Mouse (Mus musculus) CD8-positive naive resting alpha-beta T cell, adult 2 months (primary cell): ENCODE measurements around the gene Mgat5.
A peak's percentile ranks its signal among the peaks of the same experiment; 100 is the strongest.

Experiments used
- DNase-seq, 2 experiments: peaks; one replicate each; pipeline ENCODE4 v3.0.0; 2022; ENCODE audit warnings: low read depth in 2 of 2, low spot score in 2 of 2

Gene Mgat5

GRCm38 (mm10) chr1:127487161-127487560, 282.3 kb downstream of the Mgat5 start:
- DNase-seq: peak; percentile 20 to 39

GRCm38 (mm10) chr1:127496737-127497543, 292.1 kb downstream of the Mgat5 start:
- DNase-seq: peak in 1 of 2 experiments; percentile 24

DNA sequence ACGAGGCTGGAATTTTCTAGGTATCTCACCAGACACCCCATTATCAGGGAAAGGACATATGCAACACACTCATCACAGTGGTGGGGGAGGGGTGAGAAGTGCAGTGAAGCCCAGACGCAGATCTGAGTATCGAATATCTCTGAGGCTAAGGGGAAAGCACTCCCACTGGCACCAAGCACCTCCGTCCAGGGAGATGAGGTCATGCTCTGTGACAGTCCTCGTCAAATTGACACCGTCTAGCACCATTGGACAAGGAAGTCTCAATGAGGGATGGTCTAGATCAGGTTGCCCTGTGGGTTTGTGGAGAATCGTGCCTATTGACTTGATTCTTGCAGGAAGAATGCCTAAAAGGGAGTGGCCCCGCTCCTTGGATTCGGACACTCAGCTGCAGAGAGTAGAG, 293.9 kb downstream of the Mgat5 start:
- DNase-seq: no peak

GRCm38 (mm10) chr1:127500219-127500618, 295.4 kb downstream of the Mgat5 start:
- peak; percentile 63 to 73 for DNase-seq

DNA sequence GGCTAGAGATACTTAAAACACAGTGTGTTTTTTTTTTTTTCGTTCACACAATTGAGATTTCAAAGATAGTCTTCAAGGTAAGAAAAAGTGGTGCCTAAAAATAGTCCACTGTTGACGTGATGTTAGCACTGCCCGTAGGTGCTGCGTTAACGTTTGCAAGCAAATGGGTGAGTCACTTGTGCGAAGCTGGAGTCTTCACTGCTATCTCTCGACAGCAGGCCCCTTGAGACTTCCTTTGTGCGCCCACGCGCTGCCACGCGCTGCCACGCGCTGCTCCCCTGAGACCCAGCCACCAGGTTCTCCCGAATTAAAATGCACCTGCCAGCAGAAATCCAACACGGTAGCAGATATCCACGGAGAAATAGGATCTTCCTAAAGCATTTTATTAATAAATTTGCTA, 295.9 kb downstream of the Mgat5 start:
- DNase-seq: no peak

DNA sequence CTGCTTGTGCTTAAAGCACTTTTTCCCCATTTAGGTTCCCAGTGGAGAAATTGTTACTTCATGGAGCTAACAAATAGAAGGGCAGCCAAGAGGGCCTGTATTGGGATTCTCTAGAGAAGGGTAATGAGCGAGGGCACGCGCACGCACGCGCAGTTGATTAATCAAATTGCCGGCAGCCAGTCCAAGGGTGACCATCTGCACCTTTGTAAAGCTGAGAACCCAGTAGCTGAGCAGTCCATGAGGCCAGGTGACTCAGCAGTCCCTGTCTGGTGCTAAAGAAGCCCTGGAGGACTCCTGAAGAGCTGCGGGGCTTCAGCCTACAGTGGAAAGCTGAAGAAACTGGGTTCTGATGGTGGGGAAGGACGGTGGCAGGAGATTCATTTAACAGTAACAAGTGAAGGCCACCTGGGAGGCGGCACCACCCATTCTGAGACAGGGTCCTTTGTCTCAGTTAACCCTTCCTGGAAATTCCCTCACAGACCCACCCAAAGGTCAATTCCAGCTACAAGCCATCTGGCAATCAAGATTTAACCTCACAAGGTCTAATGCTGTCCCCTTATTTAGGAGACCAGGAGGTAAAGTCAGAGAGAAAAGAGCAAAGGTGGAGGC, 302.3 kb downstream of the Mgat5 start:
- no peak for DNase-seq

- no peak for DNase-seq
Observed at GRCm38 (mm10) chr1:127508067-127508739, 303.4 kb downstream of the Mgat5 start.

GRCm38 (mm10) chr1:127508921-127509320, 304.1 kb downstream of the Mgat5 start:
- no peak for DNase-seq

DNA sequence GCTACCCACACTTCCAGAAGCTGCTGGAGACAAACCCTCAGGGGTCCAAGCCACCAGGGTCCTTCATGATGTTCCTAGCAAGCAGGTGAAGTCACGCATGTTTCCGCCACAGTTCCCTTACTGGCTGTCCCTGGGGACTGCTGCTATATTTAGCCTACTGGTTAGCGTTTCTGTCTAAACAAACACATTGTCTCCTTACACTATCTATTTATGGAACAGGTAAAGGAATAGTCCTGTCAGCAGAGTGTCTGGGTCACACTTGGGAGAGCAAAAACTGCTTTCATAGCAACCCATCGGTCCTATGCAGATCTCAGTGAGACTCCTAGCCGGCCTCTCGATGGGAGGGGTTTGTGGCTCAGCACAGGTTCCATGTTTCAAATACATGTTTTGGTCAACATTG, 306.5 kb downstream of the Mgat5 start:
- no peak for DNase-seq

- DNase-seq: no peak
Observed at GRCm38 (mm10) chr1:127512709-127513108, 307.9 kb downstream of the Mgat5 start.

GRCm38 (mm10) chr1:127513140-127513539, 308.3 kb downstream of the Mgat5 start:
- DNase-seq: no peak

DNA sequence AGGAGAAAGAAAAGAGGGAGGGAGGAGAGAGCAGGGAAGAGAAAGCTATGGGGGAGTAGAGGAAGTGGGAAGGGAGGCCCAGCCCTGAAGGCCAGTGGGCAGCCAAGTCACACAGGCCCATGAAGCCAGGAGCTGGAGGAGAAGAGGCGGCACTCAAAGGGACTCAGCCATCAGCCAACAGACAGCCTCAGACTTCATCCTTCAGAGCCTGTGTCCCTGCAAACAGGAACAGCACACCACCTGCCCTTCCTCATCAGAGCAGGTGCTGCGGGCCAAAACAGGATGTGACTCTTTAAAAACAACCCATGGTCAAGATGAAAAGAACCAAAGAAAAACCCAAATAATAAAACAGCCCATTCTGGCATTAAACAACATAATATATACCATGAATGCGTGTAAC, 308.8 kb downstream of the Mgat5 start:
- no peak for DNase-seq

DNA sequence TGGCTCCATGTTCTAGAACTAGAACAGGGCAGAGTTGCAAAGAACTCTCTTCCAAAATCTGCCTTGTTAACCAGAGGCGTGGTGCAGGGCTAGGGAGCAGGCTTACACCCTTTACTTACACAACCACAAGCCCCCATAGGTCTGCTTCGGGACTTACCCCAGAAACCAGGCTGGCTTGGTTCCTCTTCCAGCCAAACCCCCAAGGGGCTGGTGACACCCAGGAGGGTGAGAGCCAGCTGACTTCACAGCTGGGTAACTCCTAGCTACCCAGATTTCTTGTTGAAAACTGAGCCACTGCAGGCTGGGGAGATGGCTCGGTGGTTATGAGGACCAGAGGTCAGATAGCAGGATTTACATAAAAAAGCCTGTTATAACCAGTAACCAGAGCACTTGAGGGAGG, 309.7 kb downstream of the Mgat5 start:
- no peak for DNase-seq

GRCm38 (mm10) chr1:127514888-127515287, 310.1 kb downstream of the Mgat5 start:
- DNase-seq: no peak

DNA sequence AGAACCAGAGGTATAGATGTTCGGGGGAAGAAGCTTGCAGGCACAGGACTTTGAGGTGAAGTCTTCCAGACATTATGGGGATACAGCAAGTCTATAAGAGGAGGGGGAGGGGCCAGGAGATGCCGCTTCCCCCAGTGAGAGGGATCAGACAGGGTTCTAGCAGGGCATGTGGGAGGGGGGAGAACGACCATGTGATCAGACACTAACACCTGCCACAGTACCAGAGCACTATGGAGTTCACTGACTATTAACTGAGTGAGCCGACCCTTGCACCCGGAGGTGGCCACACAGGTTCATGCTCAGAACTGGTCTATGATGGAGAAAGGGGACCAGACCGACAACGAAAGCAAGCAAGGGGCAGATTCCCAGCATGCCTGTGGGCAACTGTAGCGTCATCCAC, 318.5 kb downstream of the Mgat5 start:
- DNase-seq: no peak

DNA sequence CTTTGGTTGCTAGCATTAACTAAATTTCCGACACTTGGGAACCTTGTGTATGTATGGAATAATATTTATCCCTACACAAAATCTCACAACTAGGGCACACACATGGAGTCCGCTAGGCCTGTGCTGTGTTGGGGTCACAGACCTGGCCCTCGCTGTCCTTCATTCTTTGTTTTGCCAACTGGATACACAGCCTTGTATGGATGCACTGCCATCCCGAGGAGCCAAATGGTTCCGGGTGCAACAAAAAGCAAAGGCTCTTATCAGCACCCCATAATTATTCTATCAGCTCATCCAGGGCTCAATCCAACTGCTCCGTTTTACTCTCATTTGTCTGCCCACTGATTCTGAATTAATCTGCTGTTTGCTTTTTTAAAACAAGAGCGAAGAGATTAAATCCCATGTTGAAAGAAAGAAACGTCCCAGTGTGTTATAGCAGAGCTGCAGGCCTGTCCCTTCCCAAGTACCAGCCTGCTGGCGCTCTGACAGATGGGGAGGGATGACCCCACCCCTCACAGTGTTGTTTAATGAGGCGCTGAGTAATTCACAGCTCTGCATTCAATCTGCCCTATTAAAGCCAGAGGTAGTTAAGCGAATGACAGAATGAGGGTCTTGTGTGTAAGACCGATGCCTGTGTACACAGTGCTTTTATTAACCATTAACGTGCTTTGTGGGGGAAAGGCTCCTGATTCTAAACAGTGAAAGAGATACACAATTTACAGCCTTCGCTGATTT, 326.2 kb downstream of the Mgat5 start:
- no peak for DNase-seq

DNA sequence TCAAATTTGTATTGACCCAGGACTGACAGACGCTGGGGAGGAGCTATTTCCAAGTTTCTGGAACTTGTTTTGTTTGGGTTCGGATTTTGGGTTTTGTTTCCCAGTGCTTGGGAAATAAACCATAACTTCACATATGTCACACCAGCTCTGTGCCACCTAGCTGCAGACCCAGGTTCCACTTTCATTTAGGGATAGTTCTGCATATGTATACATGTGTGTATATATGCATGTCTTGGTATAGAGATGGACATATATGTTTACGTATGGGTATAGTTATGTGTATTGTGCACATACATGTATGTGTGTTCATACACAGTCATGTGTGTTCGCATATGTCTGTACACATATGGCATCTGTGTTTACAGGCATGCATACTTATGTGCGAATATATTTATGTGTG, 326.9 kb downstream of the Mgat5 start:
- no peak for DNase-seq

- no peak for DNase-seq
Observed at GRCm38 (mm10) chr1:127536448-127536847, 331.6 kb downstream of the Mgat5 start.

GRCm38 (mm10) chr1:127537204-127538038, 332.6 kb downstream of the Mgat5 start:
- no peak for DNase-seq
